Mouse (Mus musculus): ENCODE results near the gene Ampd2. TPM values are rescaled to one million over a fixed set of nuclear protein-coding genes. Genes with fewer than 3 reads are reported as not detected.

Ampd2 gene
- total and polyA plus RNA-seq, 3 experiments, result 54.9 to 201 TPM; not detected in 1

DNA sequence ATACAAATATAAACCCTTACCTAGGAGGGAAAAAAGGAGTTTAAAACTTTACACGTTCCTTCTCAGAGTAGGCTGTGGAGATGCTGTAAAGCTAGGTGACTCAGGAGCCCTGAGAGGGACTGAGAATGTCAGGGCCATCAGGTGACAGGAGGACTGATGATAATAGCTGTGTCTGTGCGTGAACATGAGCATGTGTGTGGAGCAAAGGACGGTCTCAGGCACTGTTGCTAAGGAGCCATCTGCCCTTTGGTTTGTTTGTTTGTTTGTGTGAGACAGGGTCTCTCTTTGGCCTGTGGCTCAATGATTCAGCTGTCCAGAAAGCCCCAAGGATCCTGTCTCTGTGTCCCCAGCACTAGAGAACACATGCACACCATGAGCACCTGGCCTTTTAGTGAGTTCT is 34.6 kb upstream of the Ampd2 start:
- TF ChIP-seq ZKSCAN1 (IDR thresholded peaks at IDR 0.05; ENCODE audit: low read depth, low read length), result no peak
- TF ChIP-seq EP300 (IDR thresholded peaks at IDR 0.05; ENCODE audit: low read depth in 1 of 2, low read length in 2 of 2), result no peak
- TF ChIP-seq NRF1 (IDR thresholded peaks at IDR 0.05; ENCODE audit: insufficient read depth, low read depth, low read length, poor library complexity, severe bottlenecking), result no peak
- Histone ChIP-seq H3K9me3 (replicated peaks; ENCODE audit: insufficient read depth, low read length) (no peaks in the 10 kb centered on the region), H3K4me1 (ENCODE audit: control insufficient read depth in 1 of 2, insufficient read depth in 2 of 2, low read length in 2 of 2) (peaks cover 0 to 19% of the 10 kb centered on the region in 2 experiments; a peak in 2 of 4 replicates), H3K27me3 (ENCODE audit: control insufficient read depth in 1 of 2, insufficient read depth in 2 of 2, low read length in 2 of 2) (no peaks in the 10 kb centered on the region), H3K36me3 (ENCODE audit: control insufficient read depth in 1 of 2, insufficient read depth in 2 of 2, low read length in 2 of 2) (peaks cover 18 to 34% of the 10 kb centered on the region in 2 experiments), H3K4me3 (ENCODE audit: control insufficient read depth in 1 of 2, insufficient read depth in 1 of 2, low read depth in 2 of 2, low read length in 2 of 2) (no peak overlapping the region), H3K9ac (ENCODE audit: control insufficient read depth, low read depth, low read length, poor library complexity, severe bottlenecking) (no peak overlapping the region), H3K79me2 (ENCODE audit: control insufficient read depth, insufficient read depth, low read length, poor library complexity) (peaks cover under 1% of the 10 kb centered on the region), H3K27ac (ENCODE audit: control insufficient read depth, low read depth, low read length) (no peak overlapping the region)
- no peak for DNase-seq (ENCODE audit: low read depth, low spot score)

DNA sequence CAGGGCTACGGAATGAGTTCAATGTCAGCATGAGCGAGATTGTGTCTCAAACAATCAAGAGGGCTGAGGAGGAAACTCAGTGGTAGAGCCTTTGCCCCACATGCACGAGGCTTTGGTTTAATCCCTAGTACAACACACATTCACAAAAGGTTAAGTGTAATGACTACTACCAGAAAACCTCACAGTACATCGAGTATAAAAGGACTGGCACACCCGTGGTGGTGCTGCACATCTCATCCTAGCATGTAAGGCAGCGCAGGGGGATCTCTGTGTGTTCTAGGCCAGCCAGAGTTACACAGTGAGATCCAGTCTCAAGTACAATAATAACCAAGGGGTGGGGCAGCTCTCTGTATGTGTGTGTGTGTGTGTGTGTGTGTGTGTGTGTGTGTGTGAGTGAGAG is 31.0 kb upstream of the Ampd2 start:
- no peaks in the 10 kb centered on the region for H3K27me3 ChIP-seq (ENCODE audit: control insufficient read depth in 1 of 2, insufficient read depth in 2 of 2, low read length in 2 of 2)
- DNase-seq (ENCODE audit: low read depth, low spot score), result no peak
- no peaks in the 10 kb centered on the region for H3K9me3 ChIP-seq (replicated peaks; ENCODE audit: insufficient read depth, low read length)
- H3K9ac ChIP-seq (ENCODE audit: control insufficient read depth, low read depth, low read length, poor library complexity, severe bottlenecking), result no peak overlapping the region
- H3K4me1 ChIP-seq (ENCODE audit: control insufficient read depth in 1 of 2, insufficient read depth in 2 of 2, low read length in 2 of 2), result peaks cover 0 to 5% of the 10 kb centered on the region in 2 experiments; a peak in 2 of 4 replicates
- no peaks in the 10 kb centered on the region for H3K79me2 ChIP-seq (ENCODE audit: control insufficient read depth, insufficient read depth, low read length, poor library complexity)
- no peak overlapping the region for H3K4me3 ChIP-seq (ENCODE audit: control insufficient read depth in 1 of 2, insufficient read depth in 1 of 2, low read depth in 2 of 2, low read length in 2 of 2)
- H3K27ac ChIP-seq (ENCODE audit: control insufficient read depth, low read depth, low read length), result no peak overlapping the region
- H3K36me3 ChIP-seq (ENCODE audit: control insufficient read depth in 1 of 2, insufficient read depth in 2 of 2, low read length in 2 of 2), result peaks cover 4 to 37% of the 10 kb centered on the region in 2 experiments
- TF ChIP-seq HCFC1 (IDR thresholded peaks at IDR 0.05; ENCODE audit: low read depth, low read length), result no peak
- no peak for TF ChIP-seq ZC3H11A (IDR thresholded peaks at IDR 0.05; ENCODE audit: low read depth, low read length)
- no peak for TF ChIP-seq CHD1 (IDR thresholded peaks at IDR 0.05; ENCODE audit: low read depth, low read length)

DNA sequence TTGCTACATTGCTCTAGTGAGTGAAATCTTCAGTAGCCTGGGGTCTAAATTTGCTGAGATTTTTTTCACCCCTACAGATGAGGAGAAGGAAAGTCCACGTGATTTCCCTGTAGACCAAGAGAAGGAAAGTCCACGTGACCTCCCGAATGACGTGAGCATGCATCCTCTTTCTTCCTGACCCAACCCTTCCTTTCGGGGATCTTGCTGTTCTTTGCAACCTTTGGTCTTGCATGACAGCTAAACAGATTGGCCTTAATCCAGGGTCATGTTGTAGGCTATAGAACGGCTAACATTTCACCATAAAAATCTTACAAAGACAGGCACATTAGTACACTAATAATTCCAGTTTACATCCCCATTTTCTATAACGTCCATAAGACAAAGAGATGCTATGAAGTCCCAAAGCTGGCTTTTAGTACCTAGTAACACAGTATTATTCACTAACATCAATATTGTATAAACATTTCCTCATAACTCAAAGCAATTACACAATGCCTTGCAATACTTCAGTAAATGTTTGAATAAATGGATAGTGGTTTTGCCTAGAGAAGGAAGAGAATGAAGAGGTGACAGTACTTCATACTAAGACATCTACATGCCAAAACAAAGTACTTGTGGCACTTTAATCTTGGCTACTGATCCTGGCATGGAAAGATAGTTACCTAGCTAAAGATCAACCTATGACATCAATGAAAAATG is 27.3 kb upstream of the Ampd2 start:
- no peaks in the 10 kb centered on the region for H3K9me3 ChIP-seq (replicated peaks; ENCODE audit: insufficient read depth, low read length)
- no peaks in the 10 kb centered on the region for H3K27me3 ChIP-seq (ENCODE audit: control insufficient read depth in 1 of 2, insufficient read depth in 2 of 2, low read length in 2 of 2)
- H3K4me1 ChIP-seq (ENCODE audit: control insufficient read depth in 1 of 2, insufficient read depth in 2 of 2, low read length in 2 of 2), result peaks cover 0 to 2% of the 10 kb centered on the region in 2 experiments; a peak in 2 of 4 replicates
- no peak overlapping the region for H3K27ac ChIP-seq (ENCODE audit: control insufficient read depth, low read depth, low read length)
- H3K9ac ChIP-seq (ENCODE audit: control insufficient read depth, low read depth, low read length, poor library complexity, severe bottlenecking), result no peak overlapping the region
- TF ChIP-seq RAD21 (IDR thresholded peaks at IDR 0.05; ENCODE audit: low read depth, low read length) (no peak), POLR2A (IDR thresholded peaks at IDR 0.05; ENCODE audit: control insufficient read depth in 1 of 2, insufficient read depth in 1 of 2, low read depth in 1 of 2, low read length in 2 of 2, poor library complexity in 1 of 2) (no peak), UBTF (IDR thresholded peaks at IDR 0.05; ENCODE audit: borderline replicate concordance, insufficient read depth, low read depth, low read length) (no peak), MEF2A (IDR thresholded peaks at IDR 0.05; ENCODE audit: extremely low read depth, insufficient replicate concordance, low read depth, low read length, poor library complexity, severe bottlenecking) (no peak), ETS1 (IDR thresholded peaks at IDR 0.05; ENCODE audit: low read depth, low read length) (no peak), SMC3 (IDR thresholded peaks at IDR 0.05; ENCODE audit: low read depth, low read length) (no peak), MAX (IDR thresholded peaks at IDR 0.05; ENCODE audit: low read length) (no peak), MYB (IDR thresholded peaks at IDR 0.05; ENCODE audit: low read depth, low read length) (no peak), HCFC1 (IDR thresholded peaks at IDR 0.05; ENCODE audit: low read depth, low read length) (no peak), EP300 (IDR thresholded peaks at IDR 0.05; ENCODE audit: low read depth in 1 of 2, low read length in 2 of 2) (no peak), RCOR1 (IDR thresholded peaks at IDR 0.05; ENCODE audit: low read depth, low read length) (no peak), ZC3H11A (IDR thresholded peaks at IDR 0.05; ENCODE audit: low read depth, low read length) (no peak), TAL1 (IDR thresholded peaks at IDR 0.05; ENCODE audit: low read length) (no peak)
- no peaks in the 10 kb centered on the region for H3K79me2 ChIP-seq (ENCODE audit: control insufficient read depth, insufficient read depth, low read length, poor library complexity)
- H3K4me3 ChIP-seq (ENCODE audit: control insufficient read depth in 1 of 2, insufficient read depth in 1 of 2, low read depth in 2 of 2, low read length in 2 of 2), result no peak overlapping the region
- peaks cover 4 to 25% of the 10 kb centered on the region in 2 experiments for H3K36me3 ChIP-seq (ENCODE audit: control insufficient read depth in 1 of 2, insufficient read depth in 2 of 2, low read length in 2 of 2)
- no peak for DNase-seq (ENCODE audit: low read depth, low spot score)
